Mouse (Mus musculus): ENCODE measurements at regions not wholly inside any gene's neighbourhood (a gene's known extent, or its start where the extent isn't known, plus 50 kb on each side); places are given as distances from the start of the nearest gene placed in this dataset.
"Not testable (repeated sequence)": the region's sequence is repeated elsewhere in the genome, so short reads cannot be mapped to it uniquely, and the experiment has no call there.

DNA sequence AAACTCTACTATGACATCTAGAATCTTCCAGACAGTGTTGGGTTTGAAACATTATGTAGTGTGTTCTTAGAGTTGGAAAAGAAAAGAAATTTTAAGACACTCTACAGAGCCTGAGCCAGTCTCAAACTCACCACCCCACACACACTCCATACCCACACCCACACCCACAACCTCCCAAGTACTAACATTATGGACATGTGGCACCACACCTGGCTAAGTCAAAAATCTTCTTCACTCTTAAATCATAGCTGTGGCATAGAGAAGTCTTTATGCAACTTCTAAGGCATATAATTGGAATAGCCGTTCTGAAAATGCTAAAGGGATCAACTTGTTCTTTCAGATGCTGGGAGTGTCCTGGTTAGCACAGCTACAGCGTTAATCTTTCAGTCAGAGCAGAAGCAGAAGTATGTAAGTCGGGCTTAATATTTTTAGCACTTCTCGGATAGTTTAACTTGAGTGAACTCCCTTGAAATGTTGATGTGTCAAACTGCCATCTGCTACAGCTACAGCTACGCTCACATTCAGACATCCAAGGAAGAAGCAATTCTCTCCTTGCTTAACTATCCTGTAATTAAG, 68.6 kb upstream of the Creb1 start:
- ATAC-seq (replicated peaks; ENCODE audit: insufficient number of reproducible peaks, low FRiP score, low TSS enrichment), result no peak

DNA sequence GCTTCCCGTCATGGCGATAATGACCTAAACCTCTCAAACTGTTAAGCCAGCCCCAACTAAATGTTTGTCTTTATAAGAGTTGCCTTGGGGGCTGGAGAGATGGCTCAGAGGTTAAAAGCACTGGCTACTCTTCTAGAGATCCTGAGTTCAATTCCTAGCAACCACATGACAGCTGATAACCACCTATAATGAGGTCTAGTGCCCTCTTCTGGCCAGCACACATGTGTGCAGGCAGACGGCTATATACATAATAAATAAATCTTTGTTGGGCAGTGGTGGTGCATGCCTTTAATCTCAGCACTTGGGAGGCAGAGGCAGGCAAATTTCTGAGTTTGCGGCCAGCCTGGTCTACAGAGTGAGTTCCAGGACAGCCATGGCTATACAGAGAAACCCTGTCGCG, 70.8 kb upstream of the Creb1 start:
- 84% methylated on average over 6 of the region's 6 CpGs for WGBS (ENCODE audit: insufficient replicate concordance)
- not testable (repeated sequence) for H3K9ac ChIP-seq (ENCODE audit: low read depth, low read length); H3K4me1 ChIP-seq (ENCODE audit: control insufficient read depth, insufficient read depth, low read length); H3K36me3 ChIP-seq (ENCODE audit: control insufficient read depth, insufficient read depth, low read length); H3K27me3 ChIP-seq (ENCODE audit: control insufficient read depth, insufficient read depth, low read length); H3K4me2 ChIP-seq; H3K4me3 ChIP-seq (ENCODE audit: low read depth, low read length); H3K27ac ChIP-seq (ENCODE audit: low read depth, low read length); ATAC-seq (replicated peaks; ENCODE audit: insufficient number of reproducible peaks, low FRiP score, low TSS enrichment); H3K9me3 ChIP-seq (replicated peaks; ENCODE audit: control insufficient read depth, low read length)

More for the DNA sequence above, 68.6 kb upstream of the Creb1 start:
- no peaks in the 10 kb centered on the region for H3K9me3 ChIP-seq (replicated peaks; ENCODE audit: control insufficient read depth, low read length)
- WGBS (ENCODE audit: insufficient replicate concordance), result 71% methylated on average over 5 of the region's 5 CpGs
- H3K27me3 ChIP-seq (ENCODE audit: control insufficient read depth, insufficient read depth, low read length), result no peaks in the 10 kb centered on the region
- no peak overlapping the region for H3K27ac ChIP-seq (ENCODE audit: low read depth, low read length)
- no peak overlapping the region for H3K4me3 ChIP-seq (ENCODE audit: low read depth, low read length)
- H3K36me3 ChIP-seq (ENCODE audit: control insufficient read depth, insufficient read depth, low read length), result no peaks in the 10 kb centered on the region
- H3K4me2 ChIP-seq, result no peak overlapping the region
- no peaks in the 10 kb centered on the region for H3K4me1 ChIP-seq (ENCODE audit: control insufficient read depth, insufficient read depth, low read length)
- no peak overlapping the region for H3K9ac ChIP-seq (ENCODE audit: low read depth, low read length)

GRCm38 (mm10) chr1:64457872-64458271, 74.6 kb upstream of the Creb1 start:
- no peaks in the 10 kb centered on the region for H3K36me3 ChIP-seq (ENCODE audit: control insufficient read depth, insufficient read depth, low read length)
- no peak overlapping the region for H3K27ac ChIP-seq (ENCODE audit: low read depth, low read length)
- H3K4me1 ChIP-seq (ENCODE audit: control insufficient read depth, insufficient read depth, low read length), result no peaks in the 10 kb centered on the region
- no peaks in the 10 kb centered on the region for H3K27me3 ChIP-seq (ENCODE audit: control insufficient read depth, insufficient read depth, low read length)
- WGBS (ENCODE audit: insufficient replicate concordance), result 68% methylated on average over 5 of the region's 5 CpGs
- H3K9ac ChIP-seq (ENCODE audit: low read depth, low read length), result no peak overlapping the region
- H3K4me2 ChIP-seq, result no peak overlapping the region
- no peak overlapping the region for H3K4me3 ChIP-seq (ENCODE audit: low read depth, low read length)
- no peaks in the 10 kb centered on the region for H3K9me3 ChIP-seq (replicated peaks; ENCODE audit: control insufficient read depth, low read length)
- ATAC-seq (replicated peaks; ENCODE audit: insufficient number of reproducible peaks, low FRiP score, low TSS enrichment), result no peak

GRCm38 (mm10) chr1:64449141-64449540, 83.3 kb upstream of the Creb1 start:
- H3K9ac ChIP-seq (ENCODE audit: low read depth, low read length), result no peak overlapping the region
- ATAC-seq (replicated peaks; ENCODE audit: insufficient number of reproducible peaks, low FRiP score, low TSS enrichment), result no peak
- no peak overlapping the region for H3K27ac ChIP-seq (ENCODE audit: low read depth, low read length)
- no peaks in the 10 kb centered on the region for H3K36me3 ChIP-seq (ENCODE audit: control insufficient read depth, insufficient read depth, low read length)
- no peaks in the 10 kb centered on the region for H3K4me1 ChIP-seq (ENCODE audit: control insufficient read depth, insufficient read depth, low read length)
- H3K4me3 ChIP-seq (ENCODE audit: low read depth, low read length), result no peak overlapping the region
- H3K4me2 ChIP-seq, result no peak overlapping the region
- no peaks in the 10 kb centered on the region for H3K27me3 ChIP-seq (ENCODE audit: control insufficient read depth, insufficient read depth, low read length)
- 83% methylated on average over 3 of the region's 3 CpGs for WGBS (ENCODE audit: insufficient replicate concordance)
- H3K9me3 ChIP-seq (replicated peaks; ENCODE audit: control insufficient read depth, low read length), result no peaks in the 10 kb centered on the region

GRCm38 (mm10) chr1:64448090-64448489, 84.4 kb upstream of the Creb1 start:
- H3K9ac ChIP-seq (ENCODE audit: low read depth, low read length), result no peak overlapping the region
- WGBS (ENCODE audit: insufficient replicate concordance), result 2% methylated on average over 5 of the region's 5 CpGs

GRCm38 (mm10) chr1:64446492-64446891, 86.0 kb upstream of the Creb1 start:
- H3K27ac ChIP-seq (ENCODE audit: low read depth, low read length), result no peak overlapping the region
- no peaks in the 10 kb centered on the region for H3K4me1 ChIP-seq (ENCODE audit: control insufficient read depth, insufficient read depth, low read length)
- 61% methylated on average over 4 of the region's 4 CpGs for WGBS (ENCODE audit: insufficient replicate concordance)
- no peaks in the 10 kb centered on the region for H3K9me3 ChIP-seq (replicated peaks; ENCODE audit: control insufficient read depth, low read length)
- no peak for ATAC-seq (replicated peaks; ENCODE audit: insufficient number of reproducible peaks, low FRiP score, low TSS enrichment)
- no peaks in the 10 kb centered on the region for H3K36me3 ChIP-seq (ENCODE audit: control insufficient read depth, insufficient read depth, low read length)
- no peak overlapping the region for H3K4me3 ChIP-seq (ENCODE audit: low read depth, low read length)
- no peak overlapping the region for H3K9ac ChIP-seq (ENCODE audit: low read depth, low read length)
- H3K4me2 ChIP-seq, result no peak overlapping the region
- no peaks in the 10 kb centered on the region for H3K27me3 ChIP-seq (ENCODE audit: control insufficient read depth, insufficient read depth, low read length)

More at GRCm38 (mm10) chr1:64448090-64448489, 84.4 kb upstream of the Creb1 start:
- Histone ChIP-seq H3K4me2 (no peak overlapping the region), H3K4me3 (ENCODE audit: low read depth, low read length) (no peak overlapping the region), H3K9me3 (replicated peaks; ENCODE audit: control insufficient read depth, low read length) (no peaks in the 10 kb centered on the region), H3K27ac (ENCODE audit: low read depth, low read length) (no peak overlapping the region), H3K27me3 (ENCODE audit: control insufficient read depth, insufficient read depth, low read length) (no peaks in the 10 kb centered on the region), H3K36me3 (ENCODE audit: control insufficient read depth, insufficient read depth, low read length) (no peaks in the 10 kb centered on the region), H3K4me1 (ENCODE audit: control insufficient read depth, insufficient read depth, low read length) (no peaks in the 10 kb centered on the region)
- ATAC-seq (replicated peaks; ENCODE audit: insufficient number of reproducible peaks, low FRiP score, low TSS enrichment), result no peak

DNA sequence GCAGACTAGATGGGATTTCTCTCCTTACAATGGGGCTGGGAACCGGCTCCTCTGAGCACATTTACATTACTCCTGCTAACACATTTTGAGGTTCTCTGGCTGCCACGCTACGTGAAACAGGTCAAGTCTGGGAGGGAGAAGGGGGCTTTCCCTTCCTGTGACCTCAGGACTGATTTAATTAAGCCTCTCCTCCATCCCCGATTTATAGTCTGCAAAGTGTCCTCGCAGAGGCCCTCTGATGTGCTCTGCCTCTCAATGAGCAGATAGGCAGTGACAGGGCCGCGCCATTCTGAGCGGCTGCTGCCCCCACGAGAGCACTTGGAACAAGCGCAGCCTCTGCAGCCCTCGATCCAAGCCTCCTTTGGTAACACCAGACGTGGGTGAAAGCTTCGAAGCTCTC, 86.5 kb upstream of the Creb1 start:
- Histone ChIP-seq H3K27me3 (ENCODE audit: control insufficient read depth, insufficient read depth, low read length) (no peaks in the 10 kb centered on the region), H3K4me1 (ENCODE audit: control insufficient read depth, insufficient read depth, low read length) (no peaks in the 10 kb centered on the region), H3K9ac (ENCODE audit: low read depth, low read length) (no peak overlapping the region; the same call in 1 of the 2 replicates), H3K4me3 (ENCODE audit: low read depth, low read length) (no peak overlapping the region), H3K4me2 (peak overlapping the region; percentile 34; the same call in 1 of the 2 replicates), H3K36me3 (ENCODE audit: control insufficient read depth, insufficient read depth, low read length) (no peaks in the 10 kb centered on the region), H3K27ac (ENCODE audit: low read depth, low read length) (no peak overlapping the region), H3K9me3 (replicated peaks; ENCODE audit: control insufficient read depth, low read length) (no peaks in the 10 kb centered on the region)
- ATAC-seq (replicated peaks; ENCODE audit: insufficient number of reproducible peaks, low FRiP score, low TSS enrichment), result no peak; the same call in 1 of the 2 replicates
- WGBS (ENCODE audit: insufficient replicate concordance), result 6% methylated on average over 13 of the region's 13 CpGs

GRCm38 (mm10) chr1:64443436-64443835, 89.0 kb upstream of the Creb1 start:
- no peaks in the 10 kb centered on the region for H3K27me3 ChIP-seq (ENCODE audit: control insufficient read depth, insufficient read depth, low read length)
- 79% methylated on average over 6 of the region's 6 CpGs for WGBS (ENCODE audit: insufficient replicate concordance)
- H3K36me3 ChIP-seq (ENCODE audit: control insufficient read depth, insufficient read depth, low read length), result no peaks in the 10 kb centered on the region
- no peaks in the 10 kb centered on the region for H3K4me1 ChIP-seq (ENCODE audit: control insufficient read depth, insufficient read depth, low read length)
- H3K9ac ChIP-seq (ENCODE audit: low read depth, low read length), result no peak overlapping the region
- ATAC-seq (replicated peaks; ENCODE audit: insufficient number of reproducible peaks, low FRiP score, low TSS enrichment), result no peak
- no peak overlapping the region for H3K27ac ChIP-seq (ENCODE audit: low read depth, low read length)
- H3K9me3 ChIP-seq (replicated peaks; ENCODE audit: control insufficient read depth, low read length), result no peaks in the 10 kb centered on the region
- H3K4me2 ChIP-seq, result no peak overlapping the region
- H3K4me3 ChIP-seq (ENCODE audit: low read depth, low read length), result no peak overlapping the region

- no peaks in the 10 kb centered on the region for H3K36me3 ChIP-seq (ENCODE audit: control insufficient read depth, insufficient read depth, low read length)
- no peaks in the 10 kb centered on the region for H3K27me3 ChIP-seq (ENCODE audit: control insufficient read depth, insufficient read depth, low read length)
- H3K4me2 ChIP-seq, result no peak overlapping the region
- no peak overlapping the region for H3K9ac ChIP-seq (ENCODE audit: low read depth, low read length)
- no peak overlapping the region for H3K4me3 ChIP-seq (ENCODE audit: low read depth, low read length)
- H3K27ac ChIP-seq (ENCODE audit: low read depth, low read length), result no peak overlapping the region
- no peak for ATAC-seq (replicated peaks; ENCODE audit: insufficient number of reproducible peaks, low FRiP score, low TSS enrichment)
- no peaks in the 10 kb centered on the region for H3K9me3 ChIP-seq (replicated peaks; ENCODE audit: control insufficient read depth, low read length)
- 73% methylated on average over 9 of the region's 9 CpGs for WGBS (ENCODE audit: insufficient replicate concordance)
- H3K4me1 ChIP-seq (ENCODE audit: control insufficient read depth, insufficient read depth, low read length), result no peaks in the 10 kb centered on the region
Observed at GRCm38 (mm10) chr1:64442179-64442874, 90.1 kb upstream of the Creb1 start.

Measured in heart, embryonic 11.5 days (tissue).